Mouse (Mus musculus) layer of hippocampus, adult 2 months (tissue): ENCODE measurements at regions not wholly inside any gene's neighbourhood (a gene's known extent, or its start where the extent isn't known, plus 50 kb on each side); places are given as distances from the start of the nearest gene placed in this dataset.
A peak's percentile ranks its signal among the peaks of the same experiment; 100 is the strongest.

ENCODE experiments used
- DNase-seq, 2 experiments: peaks; one replicate each; pipeline ENCODE4 v3.0.0; 2022; ENCODE audit warnings: low spot score in 2 of 2
- H3K27ac ChIP-seq: fragments of 200-600 bp; 2 replicates; pipeline ENCODE4 v1.8.1; 2022
- H3K4me3 ChIP-seq: fragments of 200-600 bp; 2 replicates; pipeline ENCODE4 v1.8.1; 2022; ENCODE audit warnings: mild to moderate bottlenecking
- CTCF ChIP-seq: fragments of 200-600 bp; conservative IDR thresholded peaks from 2 replicates; pipeline ENCODE4 v1.8.1; 2022; ENCODE audit warnings: antibody characterized with exemption, mild to moderate bottlenecking, moderate library complexity

GRCm38 (mm10) chr15:62345893-62346292 lies 1423.1 kb upstream of the A1bg start:
- H3K27ac ChIP-seq, result no peak overlapping the region
- no peak overlapping the region for H3K4me3 ChIP-seq
- no peak for TF ChIP-seq CTCF
- DNase-seq, result no peak

- no peak for DNase-seq
- Histone ChIP-seq H3K4me3 (no peak overlapping the region), H3K27ac (no peak overlapping the region)
- no peak for TF ChIP-seq CTCF
These were observed 1413.9 kb upstream of the A1bg start for GRCm38 (mm10) chr15:62336454-62337284.

GRCm38 (mm10) chr15:62334256-62335009 lies 1411.6 kb upstream of the A1bg start:
- peak in 1 of 2 experiments; percentile 9 for DNase-seq
- TF ChIP-seq CTCF, result peak; percentile 25
- no peak overlapping the region for H3K4me3 ChIP-seq
- H3K27ac ChIP-seq, result no peak overlapping the region

DNA sequence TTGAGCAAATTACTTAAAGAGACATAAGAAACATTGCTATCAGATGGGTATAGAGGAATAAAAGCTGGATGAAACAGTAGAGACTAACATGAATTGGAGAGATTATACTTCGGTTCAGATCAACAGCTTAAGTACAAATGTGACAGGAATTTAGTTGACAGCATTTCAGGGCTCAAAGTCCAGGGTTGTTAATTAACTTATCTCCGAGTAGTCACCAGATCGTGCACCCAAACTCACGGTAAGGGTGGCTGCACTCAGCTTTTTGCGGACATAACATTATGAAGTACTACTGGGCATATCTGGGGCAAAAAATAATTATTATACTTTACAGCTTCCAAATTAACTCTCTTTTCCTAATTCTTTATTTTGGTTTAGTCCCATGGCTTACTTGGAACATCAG lies 1409.3 kb upstream of the A1bg start:
- no peak overlapping the region for H3K4me3 ChIP-seq
- DNase-seq, result no peak
- no peak overlapping the region for H3K27ac ChIP-seq
- no peak for TF ChIP-seq CTCF

DNA sequence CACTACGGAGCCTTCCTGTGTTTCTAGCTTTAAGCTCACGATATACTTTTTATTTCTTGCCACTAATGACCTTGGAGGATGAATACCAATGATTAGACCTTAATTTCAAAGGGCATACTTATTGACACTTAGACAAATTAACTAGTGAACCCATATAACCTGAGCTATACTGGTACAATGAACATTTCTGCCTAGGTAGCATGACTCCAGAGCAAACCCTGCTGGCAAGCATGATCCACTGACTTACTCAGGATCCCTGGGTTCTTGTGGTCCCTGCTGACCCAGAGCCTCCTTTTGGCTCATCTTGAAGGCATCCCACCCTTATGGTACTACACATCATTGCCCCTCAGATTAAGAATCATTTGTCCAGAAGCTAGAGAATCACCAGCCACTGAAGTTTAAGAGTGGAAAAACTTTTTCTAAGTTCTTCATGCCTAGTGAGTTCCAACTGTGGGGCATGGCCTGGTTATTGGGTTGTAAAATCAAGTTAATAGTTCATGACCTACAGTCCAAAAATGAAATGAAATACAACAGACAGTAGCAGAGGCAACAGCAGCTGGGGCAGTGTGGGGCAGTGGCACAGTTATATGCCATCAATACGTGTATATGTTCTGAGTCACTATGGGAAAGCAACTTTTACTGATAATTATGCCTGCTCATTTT lies 1408.5 kb upstream of the A1bg start:
- Histone ChIP-seq H3K27ac (no peak overlapping the region), H3K4me3 (no peak overlapping the region)
- peak; percentile 24 for TF ChIP-seq CTCF
- DNase-seq, result no peak

GRCm38 (mm10) chr15:62328920-62329319 lies 1406.1 kb upstream of the A1bg start:
- no peak for TF ChIP-seq CTCF
- H3K4me3 ChIP-seq, result no peak overlapping the region
- peak in 1 of 2 experiments; percentile 22 for DNase-seq
- H3K27ac ChIP-seq, result 0 out of 2 replicates have a peak overlapping the region, but pooled peaks have one; percentile 10

- no peak overlapping the region for H3K4me3 ChIP-seq
- DNase-seq, result no peak
- no peak overlapping the region for H3K27ac ChIP-seq
- no peak for TF ChIP-seq CTCF
These were observed 1405.6 kb upstream of the A1bg start for GRCm38 (mm10) chr15:62328305-62328881.

DNA sequence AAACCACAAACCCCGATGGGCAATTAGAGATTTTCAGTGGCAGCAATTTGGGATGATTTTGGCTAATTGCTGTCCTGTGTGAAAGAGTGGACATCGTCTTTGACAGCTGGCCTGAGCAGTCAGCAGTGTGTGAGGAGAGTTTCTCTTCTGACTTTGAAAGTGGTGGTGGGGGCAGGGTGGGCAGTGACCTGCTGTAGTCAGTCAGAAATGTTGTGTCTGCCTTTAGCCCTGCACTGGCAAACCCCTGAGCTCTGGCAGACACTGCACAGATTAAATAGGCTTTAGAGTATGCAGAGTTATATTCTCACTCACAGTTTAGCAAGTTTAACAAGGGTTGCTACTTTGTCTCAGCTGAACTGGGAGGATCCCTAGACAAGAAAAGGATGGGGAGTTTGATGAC lies 1404.7 kb upstream of the A1bg start:
- TF ChIP-seq CTCF, result no peak
- no peak overlapping the region for H3K27ac ChIP-seq
- H3K4me3 ChIP-seq, result no peak overlapping the region
- DNase-seq, result no peak

GRCm38 (mm10) chr15:62326524-62326923 lies 1403.7 kb upstream of the A1bg start:
- no peak for DNase-seq
- Histone ChIP-seq H3K27ac (no peak overlapping the region), H3K4me3 (no peak overlapping the region)
- no peak for TF ChIP-seq CTCF

DNA sequence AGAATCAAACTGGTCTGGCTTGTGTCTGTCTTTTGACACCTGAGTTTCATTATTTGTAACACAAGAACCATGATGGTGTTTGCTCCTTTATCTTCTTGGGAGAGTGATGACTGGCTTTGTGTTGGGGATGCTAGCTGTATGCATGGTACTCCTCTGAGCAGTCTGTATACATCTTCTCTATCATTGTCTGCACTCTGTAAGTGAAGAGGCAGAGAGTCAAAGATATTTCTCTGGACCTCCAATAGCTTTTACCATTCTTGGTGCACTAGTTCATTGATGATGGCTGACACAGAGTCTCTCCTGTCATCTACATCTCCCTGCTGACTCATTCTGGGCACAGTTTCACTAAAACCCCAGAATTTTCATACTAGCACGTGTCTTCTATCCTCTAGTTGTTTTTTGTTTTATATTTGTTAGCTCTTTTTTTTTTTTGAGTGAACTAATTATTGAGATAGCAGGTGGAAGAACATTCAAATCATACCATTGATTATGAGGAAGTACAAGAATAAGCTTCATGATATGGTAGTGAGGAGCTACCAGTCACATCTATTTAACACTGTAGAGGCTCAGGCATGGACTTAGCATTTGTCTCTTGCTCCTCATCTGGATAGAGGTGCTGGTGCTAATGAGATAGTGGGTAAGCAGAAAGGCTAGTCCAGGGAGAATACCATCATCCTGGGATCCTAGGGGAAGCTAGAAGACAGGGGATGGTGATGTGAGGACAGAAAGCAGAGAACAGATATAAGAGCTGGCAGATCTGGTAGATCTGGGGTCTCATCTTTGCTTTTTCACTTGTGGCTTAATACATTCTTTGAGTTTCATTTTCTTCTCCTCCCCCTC lies 1402.9 kb upstream of the A1bg start:
- no peak overlapping the region for H3K27ac ChIP-seq
- TF ChIP-seq CTCF, result no peak

DNA sequence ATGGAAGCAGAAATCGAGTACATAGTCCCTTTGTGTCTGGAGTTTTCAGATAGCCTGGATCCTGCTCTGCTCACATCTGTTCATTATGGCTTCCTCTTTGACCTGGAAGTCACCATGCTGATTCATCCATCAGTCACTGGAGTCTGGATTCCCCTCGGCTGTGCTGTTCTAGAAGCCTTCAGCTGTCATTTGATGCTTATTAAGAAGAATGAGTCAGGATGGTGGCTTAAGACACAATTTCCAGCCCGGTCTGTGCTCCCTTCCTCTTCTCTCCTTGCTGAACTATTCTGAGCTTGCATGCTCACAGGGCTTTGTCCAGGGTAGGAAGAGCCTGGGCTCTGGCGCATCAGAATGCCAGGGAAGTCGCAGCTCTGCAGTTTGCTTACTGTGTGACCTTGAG lies 1398.2 kb upstream of the A1bg start:
- Histone ChIP-seq H3K4me3 (no peak overlapping the region), H3K27ac (no peak overlapping the region)
- TF ChIP-seq CTCF, result no peak
- no peak for DNase-seq

More for the DNA sequence above, 1402.9 kb upstream of the A1bg start:
- H3K4me3 ChIP-seq, result no peak overlapping the region
- no peak for DNase-seq

- no peak for TF ChIP-seq CTCF
- no peak overlapping the region for H3K4me3 ChIP-seq
- DNase-seq, result no peak
- no peak overlapping the region for H3K27ac ChIP-seq
These were observed 1391.6 kb upstream of the A1bg start for GRCm38 (mm10) chr15:62314449-62314848.
